Mouse (Mus musculus) cerebellum, postnatal 25 days (tissue): Measurements from ENCODE around the gene Akirin1.
A peak's percentile ranks its signal among the peaks of the same experiment; 100 is the strongest.

ENCODE experiments used
- DNase-seq, 2 experiments: peaks; one replicate each; pipeline ENCODE4 v3.0.0; 2021; ENCODE audit warnings: mixed read lengths in 2 of 2

Akirin1 gene

GRCm38 (mm10) chr4:123750152-123750651 is at the start of gene Akirin1:
Gene Akirin1 (minus strand): TSS chr4:123750345.
- DNase-seq = peak; percentile 99 to 100

DNA sequence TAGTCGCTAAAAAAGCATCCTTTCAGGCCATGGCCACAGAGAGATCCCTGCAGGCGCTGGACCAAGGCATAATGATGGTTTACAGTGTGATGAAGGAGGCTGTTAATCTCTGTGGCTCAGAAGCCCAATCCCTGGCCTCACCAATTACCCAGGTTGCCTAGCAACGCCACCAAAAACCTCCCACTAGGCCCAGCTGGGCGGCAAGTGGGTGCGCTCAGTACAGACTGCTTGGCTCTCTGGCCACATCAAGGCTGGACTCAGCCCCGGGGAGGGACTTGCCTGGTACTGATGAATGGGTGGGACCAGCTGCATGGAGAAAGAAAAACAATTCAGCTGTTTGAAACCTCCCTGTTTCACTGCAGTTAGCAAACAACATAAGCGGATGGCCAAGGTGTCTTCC is 47.7 kb upstream of the Akirin1 start:
- peak in 1 of 2 experiments; percentile 19 for DNase-seq

GRCm38 (mm10) chr4:123797403-123797802 is 47.3 kb upstream of the Akirin1 start:
- DNase-seq = no peak

DNA sequence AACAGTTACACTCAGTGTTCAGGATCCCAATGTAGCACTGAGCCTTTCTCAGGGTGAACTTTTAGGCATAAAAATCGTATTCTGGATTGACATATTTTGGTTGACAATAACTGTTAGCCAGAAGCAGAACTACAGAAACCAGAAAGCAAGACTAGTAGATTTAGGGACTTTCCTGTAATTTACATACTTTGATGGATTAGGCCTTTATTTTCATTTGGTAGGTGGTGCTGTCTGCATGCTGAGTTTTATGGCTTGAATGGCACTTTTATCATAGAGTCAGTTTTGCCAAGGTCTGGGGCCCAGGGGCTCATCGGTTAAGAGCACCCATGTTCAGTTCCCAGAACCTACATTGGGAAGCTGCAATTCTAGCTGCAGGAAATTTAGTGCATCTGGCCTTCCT is 44.9 kb upstream of the Akirin1 start:
- DNase-seq = no peak

DNA sequence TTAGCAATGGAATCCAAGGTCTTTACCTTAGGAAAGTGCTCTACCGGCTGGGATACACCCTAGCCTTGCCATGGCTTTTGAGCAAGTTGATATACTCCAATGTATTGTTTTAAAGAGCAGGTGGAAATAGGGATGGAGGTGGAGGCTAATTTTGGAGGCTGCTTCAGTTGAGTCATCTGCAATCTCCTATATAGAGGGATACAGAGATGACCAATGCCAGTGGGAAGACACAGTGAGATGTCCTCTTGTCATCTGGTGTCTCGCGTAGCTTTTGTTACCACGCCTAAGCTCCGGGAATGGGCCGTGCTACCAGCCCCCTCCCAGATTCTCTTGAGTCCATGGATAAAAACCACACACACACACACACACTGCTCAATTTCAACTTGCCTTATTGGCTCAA is 43.0 kb upstream of the Akirin1 start:
- DNase-seq = no peak

- no peak for DNase-seq
Measured at GRCm38 (mm10) chr4:123792666-123793065, 42.5 kb upstream of the Akirin1 start.

DNA sequence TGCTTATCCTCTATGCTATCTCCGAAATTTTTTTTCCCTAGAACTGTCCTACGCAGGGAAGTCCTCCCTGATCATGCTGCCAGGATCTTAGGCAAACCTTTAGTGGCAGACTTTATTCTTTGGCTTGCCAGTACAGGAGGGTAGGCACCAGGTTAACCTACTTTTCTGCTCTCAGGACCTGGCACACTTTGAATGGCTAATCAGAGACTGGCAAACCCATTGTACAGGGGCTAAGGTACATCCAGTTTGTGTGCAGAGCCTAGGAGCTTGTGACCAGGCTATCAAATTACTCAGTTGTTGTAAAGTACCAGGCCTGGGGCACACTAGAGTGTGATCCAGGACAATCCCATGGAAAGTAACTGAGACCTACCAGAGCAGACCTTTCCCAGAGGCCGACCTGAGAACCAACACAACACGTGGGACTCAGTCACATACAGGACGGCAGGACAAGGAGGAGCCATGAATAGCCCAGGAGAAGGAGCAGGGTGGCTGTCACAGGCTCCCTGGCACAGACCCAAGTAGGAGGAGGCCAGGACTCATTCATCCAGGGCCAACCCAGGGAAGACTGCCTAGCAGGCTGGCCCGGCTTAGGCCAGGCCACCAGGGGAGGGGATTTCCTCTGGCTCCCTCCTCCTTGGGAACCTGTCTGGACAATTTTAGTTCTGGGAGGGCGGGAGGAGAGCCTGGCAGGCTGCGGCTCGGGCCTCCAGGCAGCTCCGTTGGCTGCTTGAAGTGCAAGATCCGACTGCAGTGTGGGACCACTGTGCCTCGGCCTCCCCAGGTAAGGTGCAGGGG is 37.2 kb upstream of the Akirin1 start, which contains the start of gene Rhbdl2:
Gene Rhbdl2 (plus strand): TSS at position 684 of the 795 bp plus-strand sequence.
- DNase-seq = peak; percentile 66 to 77

GRCm38 (mm10) chr4:123768234-123768633 is 18.1 kb upstream of the Akirin1 start:
- DNase-seq = no peak

- no peak for DNase-seq
Measured at GRCm38 (mm10) chr4:123767807-123768206, 17.7 kb upstream of the Akirin1 start.

DNA sequence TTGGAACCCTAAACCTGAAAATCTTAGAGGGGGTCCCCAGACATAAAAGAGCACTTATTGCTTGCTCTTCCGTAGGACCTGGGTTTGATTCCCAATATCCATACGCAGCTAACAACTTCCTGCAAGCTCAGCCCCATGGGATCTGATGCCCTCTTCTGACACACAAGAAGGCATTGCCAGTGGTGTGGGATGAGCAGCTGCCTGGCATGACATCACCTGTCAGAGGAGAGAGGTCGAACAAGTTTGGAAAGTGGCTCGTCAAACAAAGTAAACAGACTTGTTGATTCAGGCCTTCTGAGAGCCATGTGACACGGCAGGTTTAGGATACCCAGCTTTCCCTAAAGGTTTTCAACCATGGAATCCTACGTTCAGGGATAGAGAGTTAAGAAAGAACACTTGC is 14.9 kb upstream of the Akirin1 start:
- DNase-seq = no peak

- peak in 1 of 2 experiments; percentile 29 for DNase-seq
Measured at GRCm38 (mm10) chr4:123758306-123758705, 8.2 kb upstream of the Akirin1 start.

DNA sequence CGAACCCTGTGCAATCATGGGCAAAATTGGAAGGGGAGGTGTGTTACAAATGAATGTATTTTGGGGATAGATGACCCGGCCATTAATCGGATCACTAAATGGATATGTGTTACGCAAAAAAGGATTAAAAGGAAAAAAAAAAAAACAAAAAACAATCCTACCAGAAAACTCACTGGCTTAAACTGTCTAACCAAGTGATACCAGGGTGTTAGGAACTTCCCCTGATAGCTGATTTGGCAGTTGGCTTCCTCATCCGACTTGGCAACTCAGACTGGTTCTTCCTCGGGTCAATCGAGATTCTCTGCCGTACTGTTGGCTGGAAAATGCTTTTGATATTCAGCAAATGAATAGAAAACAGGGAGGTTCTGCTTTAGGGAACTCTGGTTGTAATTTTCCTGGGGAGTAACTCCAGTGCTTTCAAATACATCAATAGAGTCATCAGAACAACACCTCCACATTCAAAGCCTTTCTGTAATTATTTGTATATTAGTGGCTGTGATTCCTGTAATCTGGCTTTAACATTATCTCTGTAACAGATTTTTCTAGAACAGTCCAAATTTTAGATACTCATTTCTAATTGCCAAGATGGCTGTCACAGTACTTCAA is 665 bp upstream of the Akirin1 start:
- DNase-seq = peak; percentile 29 to 36

DNA sequence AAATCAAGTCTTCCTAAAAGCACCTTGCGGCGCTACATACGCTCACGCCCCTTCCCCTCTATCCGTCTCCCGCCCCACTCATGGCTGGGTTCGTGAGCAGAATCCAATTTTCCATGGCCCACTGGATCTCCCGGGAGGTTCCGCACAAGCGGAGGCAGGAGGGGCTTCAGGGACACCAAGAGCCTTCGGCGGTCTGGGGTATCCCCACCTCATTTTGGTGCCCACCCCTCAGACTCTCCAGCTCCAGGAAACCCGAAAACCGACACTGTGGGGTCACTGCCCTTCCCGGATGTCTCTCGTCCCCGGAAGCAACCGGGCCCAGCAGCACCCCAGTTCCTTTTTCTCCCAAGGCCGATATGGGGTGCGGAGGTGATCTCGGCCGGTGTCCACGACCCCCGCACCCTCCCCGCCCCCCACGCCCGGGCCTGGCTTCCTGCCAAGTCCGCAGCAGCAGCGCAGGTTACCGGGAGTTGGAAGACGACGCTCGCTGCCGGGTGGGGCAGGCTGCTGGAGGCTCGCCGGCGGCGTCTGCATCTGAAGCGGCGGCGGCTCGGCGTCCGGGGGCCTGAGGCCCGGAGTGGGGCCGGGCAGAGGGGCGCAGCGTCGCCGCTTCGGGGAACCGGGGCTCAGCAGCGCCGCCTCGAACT is 538 bp downstream of the Akirin1 start:
- peak in 1 of 2 experiments; percentile 72 for DNase-seq

GRCm38 (mm10) chr4:123748726-123749415 is 1.3 kb downstream of the Akirin1 start:
- no peak for DNase-seq

DNA sequence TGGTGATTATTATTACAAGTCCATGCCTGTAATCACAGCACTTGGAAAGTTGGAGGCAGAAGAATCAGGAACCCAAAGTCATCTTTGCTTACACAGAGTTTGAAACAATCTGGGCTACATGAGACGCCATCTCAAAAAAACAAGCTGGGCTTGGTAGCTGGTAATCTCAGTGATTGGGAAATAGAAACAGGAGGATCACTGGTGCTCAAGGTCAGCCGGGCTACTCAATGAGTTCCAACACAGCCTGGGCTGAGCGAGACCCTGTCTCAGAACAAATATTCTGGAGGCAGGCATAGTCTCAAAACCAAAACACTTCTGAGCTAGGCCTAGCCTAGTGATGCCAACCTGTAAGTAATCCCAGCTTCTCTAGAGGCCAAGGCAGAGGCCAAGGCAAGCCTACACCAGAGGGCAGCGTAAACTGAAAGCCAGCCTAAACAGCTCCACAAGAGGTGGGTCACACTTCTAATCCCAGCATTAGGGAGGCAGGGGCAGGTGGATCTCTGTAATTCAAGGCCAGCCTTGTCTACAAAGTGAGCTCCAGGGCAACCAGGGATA is 4.8 kb downstream of the Akirin1 start:
- no peak for DNase-seq

DNA sequence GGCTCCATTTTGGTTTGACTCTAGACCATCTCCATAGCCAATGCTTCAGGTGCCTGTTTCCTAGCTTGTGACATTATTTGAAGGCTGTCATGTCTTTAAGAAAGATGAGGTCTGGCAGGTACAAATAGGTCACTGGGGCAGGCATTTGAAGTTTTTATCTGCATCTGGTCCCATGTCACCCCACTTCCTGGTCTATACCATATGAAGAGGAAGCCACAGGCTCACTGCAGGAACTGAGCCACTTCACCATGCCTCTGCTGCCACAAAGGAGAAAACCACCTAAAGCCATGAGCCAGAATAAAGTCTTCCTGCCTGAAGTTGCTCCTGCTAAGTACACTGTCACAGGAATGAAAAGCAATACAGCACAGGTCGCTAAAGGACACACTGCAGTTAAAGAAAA is 7.3 kb downstream of the Akirin1 start:
- no peak for DNase-seq

- no peak for DNase-seq
Measured at GRCm38 (mm10) chr4:123738708-123739107, 11.4 kb downstream of the Akirin1 start.

GRCm38 (mm10) chr4:123733532-123733931 is 16.6 kb downstream of the Akirin1 start:
- DNase-seq = no peak

- no peak for DNase-seq
Measured at GRCm38 (mm10) chr4:123732921-123733320, 17.2 kb downstream of the Akirin1 start.

- DNase-seq = peak; percentile 73 to 78
Measured at GRCm38 (mm10) chr4:123732163-123732910, 17.8 kb downstream of the Akirin1 start.

DNA sequence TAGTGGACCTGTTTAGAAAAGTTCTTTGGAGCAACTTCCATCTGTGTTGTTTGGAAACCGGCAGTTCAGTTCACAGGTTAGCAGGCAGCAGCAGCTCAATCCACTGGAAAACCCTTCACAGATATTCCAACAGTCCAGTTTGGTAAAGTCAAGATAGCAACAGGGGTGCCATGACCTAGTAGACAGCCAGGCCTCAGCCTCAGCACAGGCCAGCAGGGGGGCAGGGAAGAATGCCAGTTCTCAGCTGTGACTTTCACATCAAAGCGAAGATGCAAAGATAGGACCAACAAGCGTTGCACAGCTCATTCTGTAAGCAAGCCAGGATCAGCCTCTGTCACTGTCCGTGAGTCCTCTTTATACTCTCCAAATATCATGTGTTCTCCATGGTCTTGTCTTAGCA is 28.4 kb downstream of the Akirin1 start:
- DNase-seq = peak in 1 of 2 experiments; percentile 38

DNA sequence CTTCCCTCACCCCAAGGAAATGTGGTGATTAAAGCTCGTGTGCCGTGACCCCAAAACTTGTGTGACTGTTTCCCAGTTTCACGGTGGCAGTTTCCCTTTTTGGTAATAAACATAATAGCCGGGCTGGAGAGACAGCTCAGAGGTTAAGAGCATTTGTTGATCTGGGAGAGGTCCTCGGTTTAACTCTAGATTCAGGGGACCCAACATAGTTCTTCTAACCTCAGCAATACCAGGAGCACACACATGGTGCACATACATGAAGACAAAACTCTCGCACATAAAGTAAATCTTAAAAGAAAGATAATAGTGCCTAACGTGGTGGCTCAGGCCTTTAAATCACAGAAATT is 31.7 kb downstream of the Akirin1 start:
- no peak for DNase-seq
